Mouse (Mus musculus) myocyte (in vitro differentiated cells): ENCODE measurements around the gene Cldn2. TPM values are rescaled to one million over a fixed set of nuclear protein-coding genes. Genes with fewer than 3 reads are reported as not detected.

Experiments used
- H3K27me3 ChIP-seq: one replicate; pipeline ENCODE4 v1.6.1; 2011; ENCODE audit not compliant: control insufficient read depth, insufficient read depth, insufficient read length
- H3K36me3 ChIP-seq: one replicate; pipeline ENCODE4 v1.6.1; 2011; ENCODE audit not compliant: control insufficient read depth, insufficient read depth
- H3K4me2 ChIP-seq: one replicate; pipeline ENCODE4 v1.6.1; 2011; ENCODE audit warnings: low read depth, control low read depth
- H3K4me3 ChIP-seq: one replicate; pipeline ENCODE4 v1.5.1; 2011; ENCODE audit warnings: mild to moderate bottlenecking, control low read depth, moderate library complexity
- H3K79me2 ChIP-seq: one replicate; pipeline ENCODE4 v1.6.1; 2011; ENCODE audit not compliant: control insufficient read depth, insufficient read depth
- H3ac ChIP-seq: one replicate; pipeline ENCODE4 v1.6.1; 2011; ENCODE audit not compliant: control insufficient read depth, insufficient read length
- CEBPB ChIP-seq: IDR thresholded peaks from 2 replicates; pipeline ENCODE4 v1.6.1; 2011; ENCODE audit warnings: mild to moderate bottlenecking, moderate library complexity; ENCODE audit not compliant: poor library complexity, insufficient read depth, severe bottlenecking
- E2F4 ChIP-seq: IDR thresholded peaks from one replicate; pipeline ENCODE4 v1.6.1; 2011; ENCODE audit warnings: mild to moderate bottlenecking, control low read depth, moderate library complexity; ENCODE audit not compliant: insufficient read depth
- MAX ChIP-seq: IDR thresholded peaks from one replicate; pipeline ENCODE4 v1.6.1; 2011; ENCODE audit warnings: low read depth, mild to moderate bottlenecking, control low read depth
- MYOD1 ChIP-seq, 3 experiments: IDR thresholded peaks; one replicate each; pipeline ENCODE4 v1.6.1; 2011; ENCODE audit warnings: control low read depth in 2 of 3, low read depth in 2 of 3, mild to moderate bottlenecking in 2 of 3, moderate library complexity in 1 of 3; ENCODE audit not compliant: insufficient read length in 2 of 3, control insufficient read depth in 1 of 3
- MYOG ChIP-seq, 3 experiments: IDR thresholded peaks; one replicate each; pipeline ENCODE4 v1.6.1; 2011; ENCODE audit warnings: control low read depth in 2 of 3, low read depth in 2 of 3, mild to moderate bottlenecking in 2 of 3; ENCODE audit not compliant: insufficient read length in 2 of 3, control insufficient read depth in 1 of 3, insufficient read depth in 1 of 3
- POLR2A ChIP-seq: IDR thresholded peaks from one replicate; pipeline ENCODE4 v1.6.1; 2011; ENCODE audit warnings: low read depth, mild to moderate bottlenecking, control low read depth, moderate library complexity; ENCODE audit not compliant: insufficient read length
- POLR2AphosphoS2 ChIP-seq: IDR thresholded peaks from one replicate; pipeline ENCODE4 v1.6.1; 2011; ENCODE audit warnings: low read depth, control low read depth; ENCODE audit not compliant: insufficient read length
- REST ChIP-seq: IDR thresholded peaks from one replicate; pipeline ENCODE4 v1.6.1; 2011; ENCODE audit warnings: mild to moderate bottlenecking, control low read depth, moderate library complexity; ENCODE audit not compliant: insufficient read depth, insufficient read length
- SRF ChIP-seq: IDR thresholded peaks from one replicate; pipeline ENCODE4 v1.6.1; 2011; ENCODE audit warnings: low read depth; ENCODE audit not compliant: control insufficient read depth, insufficient read length
- TCF12 ChIP-seq: IDR thresholded peaks from one replicate; pipeline ENCODE4 v1.6.1; 2011; ENCODE audit warnings: mild to moderate bottlenecking, control low read depth; ENCODE audit not compliant: poor library complexity, insufficient read depth, severe bottlenecking
- TCF3 ChIP-seq: IDR thresholded peaks from one replicate; pipeline ENCODE4 v1.6.1; 2011; ENCODE audit warnings: low read depth, control low read depth; ENCODE audit not compliant: insufficient read length
- USF1 ChIP-seq: IDR thresholded peaks from one replicate; pipeline ENCODE4 v1.6.1; 2011; ENCODE audit warnings: low read depth, mild to moderate bottlenecking, control low read depth, moderate library complexity
- polyA plus RNA-seq: library from polyadenylated mRNA; unstranded; fragments of >200 nt; fragmentation: generic; extraction: Trizol; gene quantifications from one replicate; pipeline ENCODE4 v1.2.1, GENCODE M21; 2012; ENCODE audit warnings: missing spikeins

Gene Cldn2
- polyA plus RNA-seq, 1 experiment = 1.0 TPM

GRCm38 (mm10) chrX:139774309-139775083 lies 26.1 kb upstream of the Cldn2 start:
- Histone ChIP-seq H3K36me3 (no peaks in the 10 kb centered on the region), H3K4me2 (peak overlapping the region; percentile 71), H3K79me2 (no peaks in the 10 kb centered on the region), H3K4me3 (no peak overlapping the region), H3ac (no peak overlapping the region), H3K27me3 (no peaks in the 10 kb centered on the region)
- no peak for TF ChIP-seq USF1
- TF ChIP-seq POLR2A = no peak
- TF ChIP-seq MYOD1 (IDR thresholded peaks at IDR 0.05; ENCODE audit: control insufficient read depth in 1 of 3, insufficient read length in 2 of 3, low read depth in 2 of 3) = no peak
- no peak for TF ChIP-seq E2F4
- no peak for TF ChIP-seq MYOG (IDR thresholded peaks at IDR 0.05; ENCODE audit: control insufficient read depth in 1 of 3, insufficient read depth in 1 of 3, insufficient read length in 2 of 3, low read depth in 2 of 3)
- TF ChIP-seq TCF3 = no peak
- no peak for TF ChIP-seq MAX
- no peak for TF ChIP-seq TCF12
- TF ChIP-seq CEBPB = no peak
- no peak for TF ChIP-seq SRF

- Histone ChIP-seq H3K79me2 (no peaks in the 10 kb centered on the region), H3ac (no peak overlapping the region), H3K27me3 (no peaks in the 10 kb centered on the region), H3K4me3 (no peak overlapping the region), H3K4me2 (peak overlapping the region; percentile 71), H3K36me3 (no peaks in the 10 kb centered on the region)
- TF ChIP-seq USF1 (no peak), MYOG (IDR thresholded peaks at IDR 0.05; ENCODE audit: control insufficient read depth in 1 of 3, insufficient read depth in 1 of 3, insufficient read length in 2 of 3, low read depth in 2 of 3) (no peak), CEBPB (no peak), REST (no peak)
Measured at GRCm38 (mm10) chrX:139775084-139775612, 25.5 kb upstream of the Cldn2 start.

GRCm38 (mm10) chrX:139777357-139777756 lies 23.3 kb upstream of the Cldn2 start:
- H3ac ChIP-seq = no peak overlapping the region
- H3K4me3 ChIP-seq = no peak overlapping the region
- TF ChIP-seq TCF12 = no peak
- no peak for TF ChIP-seq MYOG (IDR thresholded peaks at IDR 0.05; ENCODE audit: control insufficient read depth in 1 of 3, insufficient read depth in 1 of 3, insufficient read length in 2 of 3, low read depth in 2 of 3)
- TF ChIP-seq USF1 = no peak
- TF ChIP-seq SRF = no peak
- no peak for TF ChIP-seq POLR2AphosphoS2
- TF ChIP-seq CEBPB = no peak
- TF ChIP-seq E2F4 = no peak
- TF ChIP-seq MAX = no peak
- TF ChIP-seq TCF3 = no peak
- no peak for TF ChIP-seq MYOD1 (IDR thresholded peaks at IDR 0.05; ENCODE audit: control insufficient read depth in 1 of 3, insufficient read length in 2 of 3, low read depth in 2 of 3)
- TF ChIP-seq REST = no peak
- no peak for TF ChIP-seq POLR2A
- no peaks in the 10 kb centered on the region for H3K79me2 ChIP-seq
- no peaks in the 10 kb centered on the region for H3K36me3 ChIP-seq
- H3K4me2 ChIP-seq = no peak overlapping the region
- no peaks in the 10 kb centered on the region for H3K27me3 ChIP-seq

- H3K4me2 ChIP-seq = no peak overlapping the region
- no peaks in the 10 kb centered on the region for H3K36me3 ChIP-seq
- no peaks in the 10 kb centered on the region for H3K27me3 ChIP-seq
- H3K79me2 ChIP-seq = no peaks in the 10 kb centered on the region
- no peak for TF ChIP-seq MYOG (IDR thresholded peaks at IDR 0.05; ENCODE audit: control insufficient read depth in 1 of 3, insufficient read depth in 1 of 3, insufficient read length in 2 of 3, low read depth in 2 of 3)
- TF ChIP-seq USF1 = no peak
- TF ChIP-seq MAX = no peak
- no peak overlapping the region for H3K4me3 ChIP-seq
- H3ac ChIP-seq = no peak overlapping the region
Measured at GRCm38 (mm10) chrX:139778886-139779285, 21.7 kb upstream of the Cldn2 start.

- no peaks in the 10 kb centered on the region for H3K27me3 ChIP-seq
- H3K36me3 ChIP-seq = no peaks in the 10 kb centered on the region
- no peak overlapping the region for H3K4me2 ChIP-seq
- no peak for TF ChIP-seq MAX
- TF ChIP-seq SRF = no peak
- no peak for TF ChIP-seq POLR2AphosphoS2
- no peak for TF ChIP-seq TCF12
- no peak for TF ChIP-seq E2F4
- no peak for TF ChIP-seq MYOG (IDR thresholded peaks at IDR 0.05; ENCODE audit: control insufficient read depth in 1 of 3, insufficient read depth in 1 of 3, insufficient read length in 2 of 3, low read depth in 2 of 3)
- TF ChIP-seq POLR2A = no peak
- no peak for TF ChIP-seq CEBPB
- TF ChIP-seq USF1 = no peak
- no peak for TF ChIP-seq TCF3
- no peak for TF ChIP-seq MYOD1 (IDR thresholded peaks at IDR 0.05; ENCODE audit: control insufficient read depth in 1 of 3, insufficient read length in 2 of 3, low read depth in 2 of 3)
- no peak for TF ChIP-seq REST
- H3ac ChIP-seq = no peak overlapping the region
- H3K79me2 ChIP-seq = no peaks in the 10 kb centered on the region
- no peak overlapping the region for H3K4me3 ChIP-seq
Measured at GRCm38 (mm10) chrX:139779401-139779800, 21.2 kb upstream of the Cldn2 start.
